Mouse (Mus musculus) hindbrain, embryonic 16.5 days (tissue): Measurements from ENCODE around the gene Adamts9. TPM values are rescaled to one million over a fixed set of nuclear protein-coding genes. Genes with fewer than 3 reads are reported as not detected.

Experiments used
- ATAC-seq: fragments of 200-750 bp; cut with Nextera tagmentation; 2 replicates; pipeline ENCODE4 v1.8.0; 2017; ENCODE audit warnings: moderate TSS enrichment, moderate library complexity
- H3K27ac ChIP-seq: fragments of 300-500 bp; sonication (generic); 2 replicates; pipeline ENCODE4 v1.5.1; 2014; ENCODE audit warnings: low read depth, mild to moderate bottlenecking, control low read depth, low read length, moderate library complexity
- H3K27me3 ChIP-seq: fragments of 300-500 bp; sonication (generic); replicated peaks from 2 replicates; pipeline ENCODE4 v1.6.1; 2014; ENCODE audit warnings: low read length; ENCODE audit not compliant: control insufficient read depth, insufficient read depth
- H3K36me3 ChIP-seq: fragments of 300-500 bp; sonication (generic); 2 replicates; pipeline ENCODE4 v1.6.1; 2014; ENCODE audit warnings: mild to moderate bottlenecking, low read length, moderate library complexity, mixed read lengths; ENCODE audit not compliant: control insufficient read depth, insufficient read depth
- H3K4me1 ChIP-seq: fragments of 300-500 bp; sonication (generic); 2 replicates; pipeline ENCODE4 v1.6.1; 2014; ENCODE audit warnings: low read depth, low read length; ENCODE audit not compliant: control insufficient read depth, insufficient read depth
- H3K4me2 ChIP-seq: fragments of 300-500 bp; sonication (generic); 2 replicates; pipeline ENCODE4 v1.6.1; 2014; ENCODE audit warnings: mild to moderate bottlenecking, low read length, control low read depth, moderate library complexity
- H3K4me3 ChIP-seq: fragments of 300-500 bp; sonication (generic); 2 replicates; pipeline ENCODE4 v1.5.1; 2014; ENCODE audit warnings: mild to moderate bottlenecking, low read length, control low read depth, moderate library complexity
- H3K9ac ChIP-seq: fragments of 300-500 bp; sonication (generic); 2 replicates; pipeline ENCODE4 v1.6.1; 2014; ENCODE audit warnings: low read depth, mild to moderate bottlenecking, control low read depth, low read length, moderate library complexity
- H3K9me3 ChIP-seq: fragments of 300-500 bp; sonication (generic); 2 replicates; pipeline ENCODE4 v1.6.1; 2014; ENCODE audit warnings: mild to moderate bottlenecking, low read length, moderate library complexity; ENCODE audit not compliant: control insufficient read depth
- WGBS: fragments of 180-500 bp; shearing (Covaris S2); extraction: QIAGEN DNeasy Blood & Tissue Kit; methylation state at CpG from one replicate; pipeline ENCODE4 v1.1.7; 2014; 5-methylcytosine and 5-hydroxymethylcytosine counted together
- polyA plus RNA-seq: library from polyadenylated mRNA; unstranded; fragments of >200 nt; fragmentation: Nextera tagmentation; extraction: Ambion mirVana; gene quantifications from 2 replicates; pipeline ENCODE4 v1.2.1, GENCODE M21; 2015

The Adamts9 gene
- polyA plus RNA-seq, 1 experiment from 2014 or later = 1.9 TPM

DNA sequence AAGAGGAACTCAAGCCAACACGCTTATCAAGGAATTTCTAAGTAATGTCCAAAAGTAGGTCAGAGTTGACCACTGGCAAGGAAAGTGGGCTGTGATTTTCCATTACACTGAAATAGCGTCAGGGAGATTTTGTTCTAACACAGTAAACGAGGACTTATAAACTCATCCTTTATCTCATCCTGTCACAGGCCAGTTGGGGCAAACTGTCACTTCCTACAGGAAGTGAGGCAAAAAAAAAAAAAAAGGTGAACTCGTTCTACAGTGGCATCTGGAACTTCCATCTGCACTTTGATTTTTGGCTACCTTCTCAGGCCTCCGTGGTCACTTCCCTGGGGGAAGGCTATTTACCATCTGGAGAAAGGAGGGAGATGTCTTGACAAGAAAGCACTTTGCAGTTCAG lies 68.4 kb downstream of the Adamts9 start:
- ATAC-seq = no peak
- H3K9ac ChIP-seq = no peak overlapping the region
- no peaks in the 10 kb centered on the region for H3K4me1 ChIP-seq
- 70% methylated on average over 5 of the region's 5 CpGs for WGBS
- H3K27me3 ChIP-seq = no peaks in the 10 kb centered on the region
- H3K9me3 ChIP-seq = no peaks in the 10 kb centered on the region
- H3K4me2 ChIP-seq = no peak overlapping the region
- H3K4me3 ChIP-seq = no peak overlapping the region
- H3K36me3 ChIP-seq = no peaks in the 10 kb centered on the region
- H3K27ac ChIP-seq = no peak overlapping the region

DNA sequence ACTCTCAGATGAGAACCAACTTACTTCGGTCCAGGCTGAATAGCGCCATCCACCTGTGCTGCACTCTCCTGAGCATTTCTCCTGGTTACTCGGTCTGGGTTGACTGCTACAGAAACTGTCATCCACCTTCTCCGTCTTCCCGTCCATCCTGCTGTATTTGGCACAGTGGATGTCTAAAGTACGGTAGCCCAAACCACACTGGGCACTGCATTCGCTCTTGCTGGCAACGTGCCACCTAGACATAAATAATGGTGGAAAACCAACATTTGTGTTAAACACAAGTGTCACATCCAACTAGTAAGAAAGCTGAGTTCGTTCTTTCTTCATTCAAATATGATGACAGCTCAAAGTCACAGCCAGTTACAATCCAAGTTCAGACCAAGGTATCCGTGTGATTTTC lies 70.5 kb downstream of the Adamts9 start:
- no peak overlapping the region for H3K4me2 ChIP-seq
- H3K4me3 ChIP-seq = no peak overlapping the region
- H3K27me3 ChIP-seq = no peaks in the 10 kb centered on the region
- H3K36me3 ChIP-seq = no peaks in the 10 kb centered on the region
- WGBS = 81% methylated on average over 10 of the region's 10 CpGs
- H3K27ac ChIP-seq = no peak overlapping the region
- no peaks in the 10 kb centered on the region; the same call in 1 of the 2 replicates for H3K4me1 ChIP-seq
- H3K9ac ChIP-seq = no peak overlapping the region
- no peak for ATAC-seq
- H3K9me3 ChIP-seq = no peaks in the 10 kb centered on the region

- Histone ChIP-seq H3K4me1 (no peaks in the 10 kb centered on the region; the same call in 1 of the 2 replicates), H3K27ac (no peak overlapping the region), H3K4me3 (no peak overlapping the region), H3K4me2 (no peak overlapping the region), H3K27me3 (no peaks in the 10 kb centered on the region), H3K9me3 (no peaks in the 10 kb centered on the region), H3K9ac (no peak overlapping the region), H3K36me3 (no peaks in the 10 kb centered on the region)
- 49% methylated on average over 4 of the region's 4 CpGs for WGBS
- ATAC-seq = no peak
Measured at GRCm38 (mm10) chr6:92871813-92872212, 71.5 kb downstream of the Adamts9 start.

DNA sequence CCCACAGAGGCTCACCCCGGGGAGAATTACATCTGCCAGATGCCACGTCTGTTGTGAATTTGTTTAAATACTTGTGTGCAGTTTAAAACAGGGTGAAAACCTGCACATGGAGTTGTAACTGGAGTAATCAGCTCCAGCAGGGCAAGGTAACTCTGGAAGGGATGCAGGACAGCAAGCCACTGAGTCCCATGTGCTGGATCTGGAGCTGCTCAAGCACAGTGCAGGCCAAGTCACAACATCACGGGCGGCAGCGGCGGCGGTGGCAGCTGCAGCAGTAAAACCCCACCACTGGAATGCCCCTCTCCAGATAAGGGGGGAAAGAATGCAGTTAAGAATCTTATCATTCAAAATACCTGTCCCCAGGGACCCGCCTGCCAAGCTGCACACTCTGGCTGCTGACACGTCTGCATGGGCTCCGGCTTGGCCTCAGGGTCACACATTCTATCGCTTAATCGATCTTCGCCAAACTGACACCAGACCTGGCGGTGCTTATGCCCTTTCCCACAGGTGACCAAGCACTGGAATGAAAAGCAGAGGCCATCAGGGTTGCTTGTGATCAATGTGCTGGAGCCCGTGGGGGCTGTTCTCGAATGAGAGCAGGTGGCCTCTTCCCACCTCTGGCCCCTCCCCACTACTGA lies 73.6 kb downstream of the Adamts9 start:
- Histone ChIP-seq H3K4me1 (no peaks in the 10 kb centered on the region; the same call in 1 of the 2 replicates), H3K27me3 (no peaks in the 10 kb centered on the region), H3K4me2 (no peak overlapping the region), H3K9me3 (no peaks in the 10 kb centered on the region), H3K9ac (no peak overlapping the region), H3K36me3 (no peaks in the 10 kb centered on the region), H3K27ac (no peak overlapping the region), H3K4me3 (no peak overlapping the region)
- ATAC-seq = no peak
- 75% methylated on average over 16 of the region's 16 CpGs for WGBS

- Histone ChIP-seq H3K9me3 (no peaks in the 10 kb centered on the region), H3K4me1 (no peaks in the 10 kb centered on the region; the same call in 1 of the 2 replicates), H3K9ac (no peak within 1 kb of the TSS), H3K27ac (no peak within 1 kb of the TSS), H3K4me2 (no peak within 1 kb of the TSS), H3K36me3 (no peaks in the 10 kb centered on the region), H3K4me3 (no peak within 1 kb of the TSS), H3K27me3 (no peaks in the 10 kb centered on the region)
- ATAC-seq = no peak
- 59% methylated on average over 4 of the region's 4 CpGs for WGBS
Measured at GRCm38 (mm10) chr6:92869089-92869581, 74.2 kb downstream of the Adamts9 start, which contains the start of gene Gm15737. TSS of gene Gm15737 (plus strand) at chr6:92869357.

DNA sequence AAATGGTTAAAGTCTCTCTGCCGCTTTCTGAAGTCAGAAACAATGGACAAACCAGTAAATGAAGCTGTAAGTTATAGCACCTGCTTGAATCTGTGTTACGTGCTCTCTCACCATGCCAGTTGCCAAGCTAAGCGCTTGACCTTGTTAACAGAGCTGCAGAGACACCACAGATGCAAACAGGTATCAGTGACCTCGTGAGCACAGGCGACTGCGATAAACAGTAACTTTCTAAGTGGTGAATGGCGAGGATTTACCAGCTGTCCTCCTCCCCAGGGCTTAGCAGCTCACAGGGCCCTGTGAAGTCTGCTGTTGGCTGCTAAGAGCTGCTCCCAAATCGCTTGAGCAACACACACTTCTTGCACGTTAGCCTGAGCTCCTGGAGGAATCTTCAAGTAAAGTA lies 80.7 kb downstream of the Adamts9 start:
- no peaks in the 10 kb centered on the region for H3K9me3 ChIP-seq
- no peaks in the 10 kb centered on the region for H3K27me3 ChIP-seq
- H3K4me3 ChIP-seq = no peak overlapping the region
- no peak overlapping the region for H3K27ac ChIP-seq
- no peak overlapping the region for H3K4me2 ChIP-seq
- ATAC-seq = no peak
- no peaks in the 10 kb centered on the region for H3K36me3 ChIP-seq
- no peaks in the 10 kb centered on the region for H3K4me1 ChIP-seq
- H3K9ac ChIP-seq = no peak overlapping the region
- 80% methylated on average over 9 of the region's 9 CpGs for WGBS

DNA sequence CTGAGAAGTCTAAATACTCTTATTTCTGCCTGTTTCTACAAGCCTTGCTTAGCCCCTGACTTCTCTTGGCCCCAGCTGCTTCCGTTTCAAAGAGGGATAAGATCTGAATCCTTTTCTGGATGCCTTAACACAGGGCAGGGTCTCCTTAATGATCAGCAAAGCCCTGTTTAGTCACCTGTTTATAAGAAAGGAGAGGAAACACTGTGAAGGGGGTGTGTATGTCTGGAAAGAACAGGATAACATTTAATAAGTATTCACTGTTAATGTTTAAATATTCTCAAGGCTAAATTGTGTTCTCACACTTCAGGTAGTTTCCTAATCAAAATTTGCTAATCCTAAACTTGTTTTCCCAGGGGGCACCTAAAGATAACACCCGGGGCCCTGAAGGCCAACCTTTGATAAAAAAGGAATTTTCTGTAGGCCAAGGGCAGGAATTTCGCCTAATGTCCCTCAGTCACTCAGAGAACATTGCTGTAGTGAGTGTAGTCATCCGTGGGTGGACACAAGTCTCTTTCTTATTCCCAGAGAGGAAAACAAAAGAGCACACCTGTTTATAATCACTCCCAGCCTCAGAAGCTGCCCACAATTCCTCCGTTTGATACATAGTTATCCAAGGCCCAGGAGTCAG lies 82.9 kb downstream of the Adamts9 start:
- no peak overlapping the region for H3K27ac ChIP-seq
- H3K4me2 ChIP-seq = no peak overlapping the region
- H3K9me3 ChIP-seq = no peaks in the 10 kb centered on the region
- H3K4me1 ChIP-seq = no peaks in the 10 kb centered on the region
- no peak overlapping the region for H3K4me3 ChIP-seq
- no peak overlapping the region for H3K9ac ChIP-seq
- H3K36me3 ChIP-seq = no peaks in the 10 kb centered on the region
- ATAC-seq = no peak
- 81% methylated on average over 5 of the region's 5 CpGs for WGBS
- H3K27me3 ChIP-seq = no peaks in the 10 kb centered on the region

DNA sequence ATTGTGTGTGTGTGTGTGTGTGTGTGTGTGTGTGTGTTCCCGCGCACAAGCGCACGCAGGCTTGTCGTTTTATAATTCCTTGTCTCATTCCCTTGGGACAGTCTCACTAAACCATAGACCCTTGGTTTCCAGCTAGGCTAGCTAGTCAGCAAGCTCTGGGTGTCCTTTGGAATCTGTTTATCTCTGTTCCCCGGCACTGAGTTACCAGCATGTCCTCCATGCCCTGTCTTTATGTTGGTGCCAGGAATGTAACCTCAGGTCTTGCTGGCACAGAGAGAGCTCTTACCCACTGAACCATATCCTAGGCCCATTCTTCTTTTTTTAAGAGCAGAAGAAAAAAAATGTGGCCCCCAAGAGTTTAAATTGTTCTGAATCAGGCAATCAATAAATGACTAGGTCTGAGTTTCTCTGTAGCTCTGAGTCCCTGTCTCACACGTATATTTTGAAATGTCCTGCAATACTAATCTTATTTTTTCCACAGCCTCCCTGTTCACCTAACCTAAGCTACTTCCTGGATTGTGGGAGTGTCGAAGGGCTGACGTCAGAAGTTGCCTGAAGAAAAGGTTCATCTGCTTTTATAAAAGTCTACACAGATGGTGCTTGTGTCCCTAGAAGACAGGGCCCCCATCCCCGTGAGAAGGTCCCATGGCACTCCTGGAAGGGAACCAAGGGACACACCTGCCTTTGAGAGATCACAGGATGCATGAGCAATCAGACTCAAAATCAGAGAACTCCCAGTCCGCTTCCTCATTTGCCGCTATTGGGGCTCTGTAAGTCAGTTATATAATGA lies 84.4 kb downstream of the Adamts9 start:
- WGBS = 74% methylated on average over 12 of the region's 12 CpGs
- H3K27ac ChIP-seq = no peak overlapping the region
- H3K9me3 ChIP-seq = no peaks in the 10 kb centered on the region
- no peak overlapping the region for H3K9ac ChIP-seq
- H3K4me1 ChIP-seq = no peaks in the 10 kb centered on the region
- no peaks in the 10 kb centered on the region for H3K36me3 ChIP-seq
- no peak overlapping the region for H3K4me2 ChIP-seq
- ATAC-seq = no peak
- no peaks in the 10 kb centered on the region for H3K27me3 ChIP-seq
- no peak overlapping the region for H3K4me3 ChIP-seq

DNA sequence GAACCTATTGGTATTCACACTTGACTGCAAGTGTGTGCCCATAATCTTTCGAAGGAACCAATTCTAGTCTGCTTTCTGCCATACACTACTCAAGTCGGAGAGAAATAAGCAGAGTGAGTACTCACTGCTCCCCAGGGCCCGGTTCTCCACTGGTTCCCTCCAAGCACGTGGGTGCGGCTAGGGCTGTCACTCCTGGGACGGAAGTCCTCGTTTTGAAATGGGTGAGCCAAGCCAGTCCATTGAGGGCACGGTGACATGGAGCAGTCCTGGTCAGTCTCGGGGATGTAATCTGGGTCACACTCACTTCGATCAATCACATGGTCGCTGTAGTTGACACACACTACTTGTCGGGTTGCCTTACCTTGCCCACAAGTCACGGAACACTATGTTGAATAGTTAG lies 85.5 kb downstream of the Adamts9 start:
- Histone ChIP-seq H3K9me3 (no peaks in the 10 kb centered on the region), H3K27me3 (no peaks in the 10 kb centered on the region), H3K9ac (no peak overlapping the region), H3K4me1 (no peaks in the 10 kb centered on the region), H3K4me2 (no peak overlapping the region), H3K4me3 (no peak overlapping the region), H3K27ac (no peak overlapping the region), H3K36me3 (no peaks in the 10 kb centered on the region)
- ATAC-seq = no peak
- 91% methylated on average over 13 of the region's 13 CpGs for WGBS
